Mouse (Mus musculus) natural killer cell, adult 2 months (primary cell): ENCODE data around the gene Rpl19.

Source experiments
- DNase-seq, 2 experiments: peaks; one replicate each; pipeline ENCODE4 v3.0.0; 2022; ENCODE audit warnings: low spot score in 2 of 2

The Rpl19 gene

GRCm38 (mm10) chr11:98026570-98027296 lies at the start of gene Rpl19:
Gene Rpl19, plus strand, starts transcription at chr11:98026710.
- DNase-seq: peak; percentile 92 to 93

DNA sequence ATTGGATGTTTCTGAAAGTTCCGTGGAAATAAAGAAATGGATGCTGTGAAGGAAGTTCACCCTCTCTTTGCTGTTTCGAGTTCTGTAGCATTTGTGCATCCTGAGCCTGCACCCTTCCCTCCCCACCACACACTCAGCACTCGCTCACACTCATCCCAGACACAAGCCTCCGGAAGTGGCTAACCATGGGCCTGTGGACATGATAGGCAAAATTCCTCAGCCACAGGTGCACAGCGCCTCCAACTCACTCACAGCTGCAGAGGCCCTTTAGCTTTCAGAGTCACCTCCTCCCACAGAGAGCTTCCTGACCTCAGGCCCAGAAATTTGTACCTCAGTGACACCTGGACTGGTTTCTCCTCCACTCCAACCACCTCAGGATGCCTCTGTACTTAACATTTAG lies 48.7 kb upstream of the Rpl19 start:
- no peak for DNase-seq

DNA sequence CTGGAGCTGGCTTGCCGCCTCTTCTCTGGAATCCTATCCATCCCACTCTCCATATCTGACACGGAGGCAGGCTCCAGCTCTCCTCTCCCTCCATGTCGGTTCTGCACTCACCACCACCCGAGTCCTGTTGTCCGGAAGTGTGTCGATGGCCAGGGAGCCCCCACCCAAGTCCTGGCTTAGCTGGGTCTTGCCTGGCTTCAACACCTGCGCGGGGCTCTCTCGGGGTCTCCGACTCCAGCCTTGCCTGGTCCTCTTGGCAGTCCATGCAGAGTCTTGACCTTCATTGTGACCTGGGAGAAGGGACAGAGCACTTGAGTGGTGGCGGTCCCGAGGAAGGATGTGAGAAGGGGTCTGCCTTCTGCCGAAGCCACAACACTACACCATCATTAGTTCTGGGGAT lies 48.1 kb upstream of the Rpl19 start:
- no peak for DNase-seq

GRCm38 (mm10) chr11:97979824-97980495 lies 46.5 kb upstream of the Rpl19 start:
- DNase-seq: no peak

GRCm38 (mm10) chr11:97980531-97980966 lies 46.0 kb upstream of the Rpl19 start:
- no peak for DNase-seq

DNA sequence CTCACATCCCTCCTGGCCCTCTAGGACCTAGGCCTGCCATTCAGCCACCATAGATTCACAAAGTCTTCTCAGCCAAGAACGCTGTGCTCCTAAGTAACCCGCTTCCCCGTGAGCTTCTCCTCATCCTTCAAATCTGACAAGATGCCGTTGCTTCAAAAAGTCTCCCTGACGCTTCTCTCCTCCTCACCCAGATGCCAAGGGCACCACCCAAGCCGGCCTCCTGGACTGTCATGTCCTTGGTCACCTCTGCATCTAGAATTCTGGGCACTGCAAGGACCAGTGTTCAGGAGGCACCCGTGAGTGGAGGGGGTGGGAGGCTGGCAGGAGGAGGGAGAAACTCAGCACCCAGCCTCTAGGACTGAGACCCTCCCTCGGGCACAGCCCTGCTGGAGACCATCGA lies 43.8 kb upstream of the Rpl19 start:
- DNase-seq: no peak

GRCm38 (mm10) chr11:97983506-97983905 lies 43.0 kb upstream of the Rpl19 start:
- no peak for DNase-seq

- no peak for DNase-seq
Observed at GRCm38 (mm10) chr11:97983983-97984382, 42.5 kb upstream of the Rpl19 start.

DNA sequence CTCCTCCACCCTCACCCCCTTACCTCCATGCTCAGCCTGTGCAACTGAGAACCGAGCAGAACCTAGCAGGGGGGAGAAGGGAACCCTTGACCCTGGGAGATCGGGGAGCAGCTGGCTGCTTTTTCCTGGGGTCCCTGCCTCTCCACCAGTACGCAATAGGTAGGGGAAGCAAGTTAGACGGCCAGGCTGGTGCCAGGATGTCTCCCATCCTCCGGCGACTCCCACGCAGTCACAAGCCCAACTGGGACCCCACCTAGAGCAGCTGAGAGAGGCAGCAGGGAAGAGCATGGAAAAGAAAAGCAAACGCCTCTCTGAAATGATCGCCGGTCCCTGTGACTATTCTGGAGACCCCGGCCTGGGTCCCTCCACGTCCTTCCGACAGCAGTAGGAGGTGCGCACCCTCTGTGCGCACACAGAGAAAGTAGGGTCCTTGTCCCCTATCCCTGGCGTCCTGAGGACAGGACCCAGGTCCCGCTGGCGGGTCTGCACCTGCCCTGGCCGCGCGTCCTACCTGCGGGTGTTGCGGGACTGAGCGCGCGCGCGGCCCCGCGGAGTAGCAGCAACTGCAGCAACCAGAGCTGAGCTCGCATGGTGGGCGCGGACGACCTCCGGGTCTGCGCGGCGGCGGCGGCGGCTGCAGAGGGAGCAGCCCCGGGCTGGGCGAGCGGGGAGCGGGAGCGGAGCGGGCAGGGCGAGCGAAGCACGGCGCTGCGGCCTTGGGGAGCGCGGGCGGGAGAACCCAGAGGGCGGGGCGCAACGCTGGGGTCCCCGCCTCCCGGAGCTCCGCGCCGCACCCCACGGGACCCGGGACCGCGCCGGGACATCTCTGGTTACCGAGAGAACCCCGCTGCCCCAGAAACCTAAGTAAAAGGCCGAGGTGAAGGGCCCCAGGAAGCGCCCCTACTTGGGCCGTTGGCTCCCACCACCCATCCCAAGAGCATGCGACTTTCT lies 40.5 kb upstream of the Rpl19 start, which contains the start of gene Plxdc1:
TSS of gene Plxdc1 (minus strand) at position 718 of the 951 bp plus-strand sequence.
- DNase-seq: no peak

GRCm38 (mm10) chr11:97986738-97987465 lies 39.6 kb upstream of the Rpl19 start:
- DNase-seq: no peak

GRCm38 (mm10) chr11:97987551-97988526 lies 38.7 kb upstream of the Rpl19 start:
- peak; percentile 96 for DNase-seq

- DNase-seq: peak; percentile 90 to 91
Observed at GRCm38 (mm10) chr11:97988530-97989096, 37.9 kb upstream of the Rpl19 start.

- DNase-seq: peak; percentile 86 to 89
Observed at GRCm38 (mm10) chr11:97994539-97995100, 31.9 kb upstream of the Rpl19 start.

- peak; percentile 73 to 76 for DNase-seq
Observed at GRCm38 (mm10) chr11:97995564-97996288, 30.8 kb upstream of the Rpl19 start, which contains the start of gene Arl5c. Gene Arl5c, minus strand, starts transcription at chr11:97996181.

DNA sequence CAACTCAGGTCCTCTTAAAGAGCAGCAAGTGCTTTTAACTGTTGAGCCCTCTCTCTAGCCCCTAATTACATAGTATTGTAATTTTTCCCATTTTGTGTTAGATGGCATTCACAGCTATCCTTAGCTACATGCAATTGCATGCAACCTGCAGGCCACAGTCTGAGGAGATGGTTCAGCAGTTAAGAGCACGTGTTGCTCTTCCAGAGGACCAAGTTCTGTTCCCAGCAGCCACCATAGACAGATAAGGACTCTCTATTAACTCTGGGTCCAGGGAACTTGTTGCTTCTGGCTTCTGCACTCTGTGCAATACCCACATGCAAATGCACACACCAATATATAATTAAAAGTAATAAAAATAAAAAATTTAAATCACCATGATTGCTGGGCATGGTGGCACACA lies 29.8 kb upstream of the Rpl19 start:
- DNase-seq: no peak

GRCm38 (mm10) chr11:97997387-97997960 lies 29.0 kb upstream of the Rpl19 start:
- DNase-seq: no peak

GRCm38 (mm10) chr11:97998074-97998793 lies 28.3 kb upstream of the Rpl19 start:
- DNase-seq: no peak
